Mouse (Mus musculus): ENCODE measurements at regions not wholly inside any gene's neighbourhood (a gene's known extent, or its start where the extent isn't known, plus 50 kb on each side); places are given as distances from the start of the nearest gene placed in this dataset.

DNA sequence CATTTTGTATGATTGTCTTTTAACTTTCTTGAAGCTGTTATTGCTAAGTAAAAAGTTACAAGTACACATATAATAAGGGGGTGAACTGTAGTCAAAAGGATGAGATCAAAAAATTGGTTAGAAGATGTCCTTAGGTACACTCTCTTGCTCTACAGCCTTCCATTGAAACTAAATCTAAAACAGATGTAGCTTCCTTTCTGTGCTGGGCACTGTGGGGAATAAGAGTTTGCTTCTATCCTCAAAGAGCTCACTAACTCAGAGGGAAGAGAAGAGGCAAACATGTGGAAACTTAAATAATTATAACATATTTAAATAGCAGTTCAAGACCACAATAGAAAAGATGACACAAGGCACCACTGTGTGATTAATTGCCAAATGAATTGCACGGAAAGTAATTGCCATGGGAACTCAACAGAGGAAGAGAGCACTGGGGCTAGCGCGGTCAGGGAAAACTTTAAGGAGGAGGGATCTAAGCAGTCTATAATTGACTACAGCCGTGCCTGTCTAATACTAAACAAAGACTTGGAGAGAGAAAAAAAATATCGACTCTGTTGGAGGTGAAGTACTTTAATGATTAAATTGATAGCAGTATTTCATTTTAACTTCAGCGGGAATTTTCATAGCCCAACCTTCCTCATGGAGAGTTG is 57.9 kb upstream of the Ammecr1 start:
- H3K9me3 ChIP-seq = no peaks in the 10 kb centered on the region
- WGBS = 46% methylated on average over 6 of the region's 6 CpGs
- H3K4me3 ChIP-seq = no peak overlapping the region
- peak; percentile 13 for DNase-seq (ENCODE audit: low spot score)
- no peaks in the 10 kb centered on the region for H3K36me3 ChIP-seq (replicated peaks)
- no peaks in the 10 kb centered on the region for H3K4me1 ChIP-seq
- no peak overlapping the region; the same call in 1 of the 2 replicates for H3K27ac ChIP-seq (replicated peaks)
- H3K27me3 ChIP-seq (replicated peaks; ENCODE audit: low read depth, poor library complexity, severe bottlenecking) = peaks cover 37% of the 10 kb centered on the region

DNA sequence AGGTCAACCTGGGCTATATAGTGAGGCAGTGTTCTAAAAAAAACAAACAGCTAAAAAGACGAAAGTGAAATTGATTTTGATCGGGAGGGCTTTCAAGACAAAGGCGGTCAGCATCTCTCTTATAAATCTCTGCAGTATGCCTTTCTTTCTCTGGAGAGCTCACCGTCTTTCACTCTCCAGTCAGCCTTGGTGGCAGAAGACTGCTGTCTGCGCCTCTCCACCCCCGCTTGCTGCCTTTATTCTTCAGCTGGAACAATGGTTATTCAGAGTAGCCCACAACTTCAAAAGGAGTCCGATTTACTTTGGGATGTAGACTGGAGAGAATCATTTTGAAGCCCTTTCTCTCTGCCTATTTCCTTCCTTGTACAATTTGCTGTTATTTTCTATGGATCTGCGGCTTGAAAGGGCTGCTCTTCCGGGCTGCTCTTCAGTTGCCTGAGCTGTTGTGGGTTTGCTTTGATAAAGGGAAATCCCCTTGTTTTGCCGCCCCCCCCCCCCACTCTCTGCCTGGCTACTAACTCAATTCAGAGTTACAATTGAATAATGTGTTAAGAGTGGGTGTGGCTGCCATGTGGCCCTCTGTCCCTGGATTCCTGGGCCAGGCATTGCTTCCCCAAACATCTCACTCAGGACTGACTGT is 64.0 kb upstream of the Ammecr1 start:
- DNase-seq (ENCODE audit: low spot score) = no peak
- H3K4me3 ChIP-seq = no peak overlapping the region
- no peaks in the 10 kb centered on the region for H3K36me3 ChIP-seq (replicated peaks)
- H3K9me3 ChIP-seq = no peaks in the 10 kb centered on the region
- H3K27ac ChIP-seq (replicated peaks) = no peak overlapping the region
- 39% methylated on average over 10 of the region's 10 CpGs for WGBS
- H3K27me3 ChIP-seq (replicated peaks; ENCODE audit: low read depth, poor library complexity, severe bottlenecking) = peaks cover 56% of the 10 kb centered on the region
- 0 out of 2 replicates have a peak, but pooled peaks cover 3% of the 10 kb centered on the region for H3K4me1 ChIP-seq

DNA sequence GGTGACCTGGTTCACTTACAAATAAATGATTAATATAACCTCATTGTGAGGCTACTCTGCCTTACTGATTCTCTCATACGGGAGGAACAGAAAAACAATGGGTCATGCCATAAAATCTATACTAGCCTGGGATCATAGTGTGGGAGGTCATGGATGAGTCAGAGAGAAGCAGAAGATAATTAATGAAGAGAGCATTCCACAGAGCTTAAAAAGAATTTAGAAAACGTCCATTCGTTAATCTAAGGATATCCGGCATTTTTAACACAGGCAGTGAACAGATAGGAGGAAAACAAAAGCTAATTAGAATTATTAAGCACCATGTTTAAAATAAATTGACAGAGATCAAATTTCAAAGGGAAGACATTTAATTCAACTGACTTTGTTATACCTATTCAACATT is 59.5 kb upstream of the Rtl9 start:
- H3K4me1 ChIP-seq = no peaks in the 10 kb centered on the region

DNA sequence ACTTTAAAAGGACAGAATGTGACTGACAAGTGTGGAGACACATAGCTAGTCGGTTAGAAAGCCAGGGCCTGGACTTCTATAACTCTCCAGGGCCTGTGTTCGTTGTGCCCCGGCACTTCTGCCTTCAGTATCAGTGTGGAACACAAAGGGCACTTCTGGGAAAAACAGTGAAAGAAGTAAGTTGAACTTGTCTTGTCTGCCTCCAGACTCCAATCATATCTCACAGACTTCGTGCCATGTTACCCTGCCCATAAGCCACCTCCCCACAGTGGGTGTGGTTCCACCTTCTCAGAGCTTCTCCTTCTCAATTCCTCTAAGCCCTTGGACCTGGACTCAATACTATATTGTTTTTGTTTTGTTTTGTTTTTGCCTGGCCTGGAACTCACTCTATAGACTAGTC is 55.1 kb upstream of the Rtl9 start:
- H3K27me3 ChIP-seq (replicated peaks; ENCODE audit: low read depth, poor library complexity, severe bottlenecking) = peaks cover 83% of the 10 kb centered on the region

More for the DNA sequence above, 59.5 kb upstream of the Rtl9 start:
- Histone ChIP-seq H3K4me3 (no peak overlapping the region), H3K27ac (replicated peaks) (no peak overlapping the region), H3K27me3 (replicated peaks; ENCODE audit: low read depth, poor library complexity, severe bottlenecking) (peaks cover 80% of the 10 kb centered on the region), H3K36me3 (replicated peaks) (no peaks in the 10 kb centered on the region), H3K9me3 (0 out of 2 replicates have a peak, but pooled peaks cover 4% of the 10 kb centered on the region)
- WGBS = 79% methylated on average over 4 of the region's 4 CpGs
- DNase-seq (ENCODE audit: low spot score) = no peak

DNA sequence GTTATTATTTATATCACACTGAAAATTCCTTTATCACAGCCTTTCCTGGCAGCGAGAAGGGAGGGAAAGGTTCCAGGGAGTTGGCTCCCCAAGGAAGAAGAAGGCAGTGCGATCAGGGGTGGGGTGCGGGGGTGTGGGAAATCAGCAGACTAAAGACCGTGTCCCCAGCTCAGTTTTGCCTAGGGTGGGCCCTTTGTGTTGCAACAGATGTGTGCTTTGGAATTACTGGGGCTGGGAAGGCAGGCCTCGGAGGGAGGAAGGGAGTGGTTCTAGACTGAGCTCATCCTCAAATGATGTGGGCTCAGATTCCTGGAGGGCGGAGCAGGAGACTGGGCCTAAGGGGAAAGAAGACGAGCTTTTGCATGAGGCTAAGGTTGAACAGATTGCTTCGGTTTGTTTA is 53.1 kb upstream of the Rtl9 start:
- no peak for DNase-seq (ENCODE audit: low spot score)
- WGBS = 73% methylated on average over 8 of the region's 8 CpGs
- H3K4me1 ChIP-seq = no peaks in the 10 kb centered on the region
- H3K4me3 ChIP-seq = no peak overlapping the region
- 0 out of 2 replicates have a peak, but pooled peaks cover 4% of the 10 kb centered on the region for H3K9me3 ChIP-seq
- no peak overlapping the region for H3K27ac ChIP-seq (replicated peaks)
- peaks cover 83% of the 10 kb centered on the region for H3K27me3 ChIP-seq (replicated peaks; ENCODE audit: low read depth, poor library complexity, severe bottlenecking)
- no peaks in the 10 kb centered on the region for H3K36me3 ChIP-seq (replicated peaks)

More for the DNA sequence above, 55.1 kb upstream of the Rtl9 start:
- no peak for DNase-seq (ENCODE audit: low spot score)
- 92% methylated on average over 4 of the region's 4 CpGs for WGBS
- H3K27ac ChIP-seq (replicated peaks) = no peak overlapping the region
- H3K4me1 ChIP-seq = no peaks in the 10 kb centered on the region
- 0 out of 2 replicates have a peak, but pooled peaks cover 4% of the 10 kb centered on the region for H3K9me3 ChIP-seq
- no peaks in the 10 kb centered on the region for H3K36me3 ChIP-seq (replicated peaks)
- H3K4me3 ChIP-seq = no peak overlapping the region
